Mouse (Mus musculus): ENCODE measurements around the gene Ptgds. TPM values are rescaled to one million over a fixed set of nuclear protein-coding genes. Genes with fewer than 3 reads are reported as not detected.
A peak's percentile ranks its signal among the peaks of the same experiment; 100 is the strongest.

Gene Ptgds
- polyA plus RNA-seq, 2 experiments, result 0.17 to 0.96 TPM

DNA sequence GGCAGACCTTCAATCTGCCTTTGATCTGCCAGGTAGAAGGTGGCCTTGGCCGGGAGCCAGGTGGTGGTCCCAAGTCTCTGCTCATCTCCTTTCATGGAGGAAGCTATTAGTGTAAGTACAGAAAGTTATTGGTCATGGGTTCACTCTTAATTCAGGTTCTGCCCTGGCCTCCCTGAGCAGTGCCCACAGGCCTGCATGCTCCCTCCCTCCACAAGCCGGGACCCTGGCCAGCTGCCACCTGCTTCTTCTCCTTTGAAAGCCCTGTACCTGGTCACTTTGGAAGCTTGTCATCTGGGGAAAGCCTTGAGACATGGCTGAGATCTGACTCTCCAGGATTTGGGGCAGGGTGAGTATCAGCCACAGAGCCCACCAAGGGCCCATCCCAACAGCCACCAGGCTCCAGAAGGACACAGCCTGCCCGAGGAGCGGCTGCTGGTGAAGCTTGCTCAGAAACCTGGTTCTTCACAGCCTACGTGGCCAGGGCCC, 23.7 kb upstream of the Ptgds start, which contains the start of gene Lcn12:
Lcn12 (minus strand) TSS at position 436 of the 486 bp plus-strand sequence.
- peaks cover 0 to 2% of the 10 kb centered on the region in 2 experiments; a peak in 1 of 4 replicates for H3K4me1 ChIP-seq (replicated peaks; ENCODE audit: control insufficient read depth in 2 of 2, insufficient read depth in 2 of 2, low read length in 1 of 2)
- H3K9ac ChIP-seq (replicated peaks), result no peak within 1 kb of the TSS
- no peaks in the 10 kb centered on the region for H3K27me3 ChIP-seq (ENCODE audit: control insufficient read depth, insufficient read depth, low read length)
- H3K9me3 ChIP-seq (ENCODE audit: control insufficient read depth, low read length), result no peaks in the 10 kb centered on the region
- no peak within 1 kb of the TSS for H3K27ac ChIP-seq
- TF ChIP-seq EP300 (IDR thresholded peaks at IDR 0.05; ENCODE audit: low read depth), result no peak
- no peak for TF ChIP-seq CTCF (IDR thresholded peaks at IDR 0.05; ENCODE audit: low read depth)
- 76% methylated on average over 5 of the region's 5 CpGs for WGBS (ENCODE audit: insufficient replicate concordance)
- no peak for ATAC-seq (ENCODE audit: insufficient read depth)
- H3K4me3 ChIP-seq (ENCODE audit: insufficient read depth in 1 of 2, low read depth in 2 of 2, low read length in 2 of 2), result no peak within 1 kb of the TSS
- H3K36me3 ChIP-seq (replicated peaks; ENCODE audit: control insufficient read depth, insufficient read depth, low read depth), result no peaks in the 10 kb centered on the region
- no peak within 1 kb of the TSS for H3K4me2 ChIP-seq (ENCODE audit: low read depth)
- no peak for DNase-seq (ENCODE audit: low read depth in 3 of 3, low spot score in 3 of 3)

DNA sequence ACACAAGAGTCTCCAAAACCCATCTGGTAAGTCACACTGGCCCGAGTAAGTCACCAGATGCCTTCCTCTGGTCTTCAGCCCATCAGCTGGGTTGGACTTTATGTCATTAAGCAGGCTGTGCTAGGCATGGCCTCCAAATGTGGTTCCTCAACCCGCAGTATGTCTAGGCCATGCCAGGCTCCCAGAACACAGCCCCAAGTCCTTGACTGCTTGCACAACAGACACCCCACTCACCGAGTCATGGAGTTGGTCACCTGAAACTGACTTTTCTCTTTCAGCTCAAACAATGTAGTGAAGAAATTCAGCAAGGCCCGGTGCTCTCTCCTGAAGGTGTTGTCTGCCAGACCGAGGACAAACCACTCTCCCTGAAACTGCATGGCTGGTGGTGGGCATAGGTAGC, 23.1 kb upstream of the Ptgds start:
- H3K27me3 ChIP-seq (ENCODE audit: control insufficient read depth, insufficient read depth, low read length), result no peaks in the 10 kb centered on the region
- no peaks in the 10 kb centered on the region for H3K36me3 ChIP-seq (replicated peaks; ENCODE audit: control insufficient read depth, insufficient read depth, low read depth)
- H3K9ac ChIP-seq (replicated peaks), result no peak overlapping the region
- no peak for TF ChIP-seq CTCF (IDR thresholded peaks at IDR 0.05; ENCODE audit: low read depth)
- no peak for TF ChIP-seq EP300 (IDR thresholded peaks at IDR 0.05; ENCODE audit: low read depth)
- no peak overlapping the region for H3K4me2 ChIP-seq (ENCODE audit: low read depth)
- no peak overlapping the region for H3K27ac ChIP-seq
- no peaks in the 10 kb centered on the region for H3K9me3 ChIP-seq (ENCODE audit: control insufficient read depth, low read length)
- H3K4me1 ChIP-seq (replicated peaks; ENCODE audit: control insufficient read depth in 2 of 2, insufficient read depth in 2 of 2, low read length in 1 of 2), result peaks cover 0 to 4% of the 10 kb centered on the region in 2 experiments; a peak in 1 of 4 replicates
- WGBS (ENCODE audit: insufficient replicate concordance), result 51% methylated on average over 5 of the region's 5 CpGs
- no peak for ATAC-seq (ENCODE audit: insufficient read depth)
- no peak for DNase-seq (ENCODE audit: low read depth in 3 of 3, low spot score in 3 of 3)
- no peak overlapping the region for H3K4me3 ChIP-seq (ENCODE audit: insufficient read depth in 1 of 2, low read depth in 2 of 2, low read length in 2 of 2)

- Histone ChIP-seq H3K4me1 (replicated peaks; ENCODE audit: control insufficient read depth in 2 of 2, insufficient read depth in 2 of 2, low read length in 1 of 2) (peaks cover 0 to 20% of the 10 kb centered on the region in 2 experiments; a peak in 2 of 4 replicates), H3K27ac (no peak overlapping the region), H3K27me3 (ENCODE audit: control insufficient read depth, insufficient read depth, low read length) (no peaks in the 10 kb centered on the region), H3K36me3 (replicated peaks; ENCODE audit: control insufficient read depth, insufficient read depth, low read depth) (no peaks in the 10 kb centered on the region), H3K9ac (replicated peaks) (no peak overlapping the region), H3K9me3 (ENCODE audit: control insufficient read depth, low read length) (no peaks in the 10 kb centered on the region), H3K4me3 (ENCODE audit: insufficient read depth in 1 of 2, low read depth in 2 of 2, low read length in 2 of 2) (no peak overlapping the region), H3K4me2 (ENCODE audit: low read depth) (no peak overlapping the region; the same call in 1 of the 2 replicates)
- DNase-seq (ENCODE audit: low read depth in 3 of 3, low spot score in 3 of 3) (no peak), ATAC-seq (ENCODE audit: insufficient read depth) (no peak)
- WGBS (ENCODE audit: insufficient replicate concordance), result 64% methylated on average over 7 of the region's 7 CpGs
- TF ChIP-seq EP300 (IDR thresholded peaks at IDR 0.05; ENCODE audit: low read depth) (no peak), CTCF (IDR thresholded peaks at IDR 0.05; ENCODE audit: low read depth) (no peak)
Measured at GRCm38 (mm10) chr2:25488671-25489068, 18.8 kb upstream of the Ptgds start.

GRCm38 (mm10) chr2:25487965-25488670, 18.3 kb upstream of the Ptgds start:
- ATAC-seq (ENCODE audit: insufficient read depth) (peak; percentile 77), DNase-seq (ENCODE audit: low read depth in 3 of 3, low spot score in 3 of 3) (no peak)
- peak overlapping the region; percentile 2 for H3K4me2 ChIP-seq (ENCODE audit: low read depth)

GRCm38 (mm10) chr2:25484901-25485647, 15.2 kb upstream of the Ptgds start:
- TF ChIP-seq EP300 (IDR thresholded peaks at IDR 0.05; ENCODE audit: low read depth), result no peak
- TF ChIP-seq CTCF (IDR thresholded peaks at IDR 0.05; ENCODE audit: low read depth), result no peak
- no peak overlapping the region for H3K4me2 ChIP-seq (ENCODE audit: low read depth)
- H3K27ac ChIP-seq, result no peak overlapping the region
- DNase-seq (ENCODE audit: low read depth in 3 of 3, low spot score in 3 of 3) (no peak), ATAC-seq (ENCODE audit: insufficient read depth) (peak; percentile 66)
- peaks cover 0 to 20% of the 10 kb centered on the region in 2 experiments; a peak in 2 of 4 replicates for H3K4me1 ChIP-seq (replicated peaks; ENCODE audit: control insufficient read depth in 2 of 2, insufficient read depth in 2 of 2, low read length in 1 of 2)
- no peaks in the 10 kb centered on the region for H3K36me3 ChIP-seq (replicated peaks; ENCODE audit: control insufficient read depth, insufficient read depth, low read depth)
- H3K27me3 ChIP-seq (ENCODE audit: control insufficient read depth, insufficient read depth, low read length), result no peaks in the 10 kb centered on the region
- H3K9me3 ChIP-seq (ENCODE audit: control insufficient read depth, low read length), result no peaks in the 10 kb centered on the region
- no peak overlapping the region for H3K9ac ChIP-seq (replicated peaks)
- no peak overlapping the region for H3K4me3 ChIP-seq (ENCODE audit: insufficient read depth in 1 of 2, low read depth in 2 of 2, low read length in 2 of 2)
- 56% methylated on average over 11 of the region's 11 CpGs for WGBS (ENCODE audit: insufficient replicate concordance)

More at GRCm38 (mm10) chr2:25487965-25488670, 18.3 kb upstream of the Ptgds start:
- Histone ChIP-seq H3K27ac (no peak overlapping the region), H3K9me3 (ENCODE audit: control insufficient read depth, low read length) (no peaks in the 10 kb centered on the region), H3K9ac (replicated peaks) (no peak overlapping the region), H3K27me3 (ENCODE audit: control insufficient read depth, insufficient read depth, low read length) (no peaks in the 10 kb centered on the region), H3K4me3 (ENCODE audit: insufficient read depth in 1 of 2, low read depth in 2 of 2, low read length in 2 of 2) (no peak overlapping the region), H3K36me3 (replicated peaks; ENCODE audit: control insufficient read depth, insufficient read depth, low read depth) (no peaks in the 10 kb centered on the region), H3K4me1 (replicated peaks; ENCODE audit: control insufficient read depth in 2 of 2, insufficient read depth in 2 of 2, low read length in 1 of 2) (peaks cover 0 to 20% of the 10 kb centered on the region in 2 experiments; a peak in 2 of 4 replicates)
- TF ChIP-seq CTCF (IDR thresholded peaks at IDR 0.05; ENCODE audit: low read depth) (no peak), EP300 (IDR thresholded peaks at IDR 0.05; ENCODE audit: low read depth) (no peak)
- WGBS (ENCODE audit: insufficient replicate concordance), result 56% methylated on average over 6 of the region's 6 CpGs
